Mouse (Mus musculus): Measurements from ENCODE around the gene Atg5.
"Not testable (repeated sequence)": the region's sequence is repeated elsewhere in the genome, so short reads cannot be mapped to it uniquely, and the experiment has no call there.

Gene Atg5

GRCm38 (mm10) chr10:44316280-44317270 lies 48.4 kb downstream of the Atg5 start:
- DNase-seq, result no peak

- no peak for DNase-seq
These were observed 54.0 kb downstream of the Atg5 start for GRCm38 (mm10) chr10:44322166-44322565.

- DNase-seq, result no peak
These were observed 55.1 kb downstream of the Atg5 start for GRCm38 (mm10) chr10:44323070-44323775.

GRCm38 (mm10) chr10:44323836-44324235 lies 55.7 kb downstream of the Atg5 start:
- no peak for DNase-seq

- peak; percentile 12 for DNase-seq
These were observed 57.7 kb downstream of the Atg5 start for GRCm38 (mm10) chr10:44325551-44326500.

GRCm38 (mm10) chr10:44327057-44327456 lies 58.9 kb downstream of the Atg5 start:
- no peak for DNase-seq

- peak; percentile 41 for DNase-seq
These were observed 60.2 kb downstream of the Atg5 start for GRCm38 (mm10) chr10:44328347-44328746.

GRCm38 (mm10) chr10:44330717-44331116 lies 62.6 kb downstream of the Atg5 start:
- DNase-seq, result no peak

GRCm38 (mm10) chr10:44331469-44331868 lies 63.3 kb downstream of the Atg5 start:
- DNase-seq, result no peak

GRCm38 (mm10) chr10:44332656-44333055 lies 64.5 kb downstream of the Atg5 start:
- not testable (repeated sequence) for DNase-seq

- DNase-seq, result not testable (repeated sequence)
These were observed 68.7 kb downstream of the Atg5 start for GRCm38 (mm10) chr10:44336641-44337382.

- DNase-seq, result no peak
These were observed 70.4 kb downstream of the Atg5 start for GRCm38 (mm10) chr10:44338571-44338970.

- no peak for DNase-seq
These were observed 71.2 kb downstream of the Atg5 start for GRCm38 (mm10) chr10:44339326-44339725.

- DNase-seq, result no peak
These were observed 72.8 kb downstream of the Atg5 start for GRCm38 (mm10) chr10:44340928-44341327.

- no peak for DNase-seq
These were observed 73.8 kb downstream of the Atg5 start for GRCm38 (mm10) chr10:44341826-44342521.

- no peak for DNase-seq
These were observed 75.2 kb downstream of the Atg5 start for GRCm38 (mm10) chr10:44343351-44343750.

GRCm38 (mm10) chr10:44347549-44348172 lies 79.5 kb downstream of the Atg5 start:
- no peak for DNase-seq

- DNase-seq, result no peak
These were observed 80.6 kb downstream of the Atg5 start for GRCm38 (mm10) chr10:44348474-44349415.

- no peak for DNase-seq
These were observed 85.3 kb downstream of the Atg5 start for GRCm38 (mm10) chr10:44353467-44353866.

- DNase-seq, result no peak
These were observed 86.2 kb downstream of the Atg5 start for GRCm38 (mm10) chr10:44354393-44354792.
